Mouse (Mus musculus) macrophage (primary cell): ENCODE data around the gene Blnk. TPM values are rescaled to one million over a fixed set of nuclear protein-coding genes. Genes with fewer than 3 reads are reported as not detected.

Experiments
- H3K27ac ChIP-seq: fragments of 350-480 bp; formaldehyde crosslinking; 2 replicates; pipeline ENCODE4 v1.9.0; 2021
- H3K36me3 ChIP-seq: fragments of 350-480 bp; formaldehyde crosslinking; 2 replicates; pipeline ENCODE4 v1.9.0; 2021; ENCODE audit errors: inconsistent target
- H3K4me3 ChIP-seq: fragments of 350-480 bp; formaldehyde crosslinking; 2 replicates; pipeline ENCODE4 v1.9.0; 2021; ENCODE audit errors: inconsistent target
- H3K79me2 ChIP-seq: fragments of 350-480 bp; formaldehyde crosslinking; 2 replicates; pipeline ENCODE4 v1.9.0; 2021; ENCODE audit errors: inconsistent target
- WGBS: methylation state at CpG from one replicate; pipeline ENCODE4 v1.1.7; 2026; ENCODE audit warnings: inconsistent platforms; ENCODE audit not compliant: missing documents; 5-methylcytosine and 5-hydroxymethylcytosine counted together
- polyA plus RNA-seq: library from polyadenylated mRNA; stranded (reverse); fragments of 250-400 nt; gene quantifications from 3 replicates; pipeline ENCODE4 v1.2.4, GENCODE M21; 2018; ENCODE audit warnings: inconsistent platforms

Gene Blnk
- polyA plus RNA-seq, 1 experiment from 2014 or later, result 234 TPM

DNA sequence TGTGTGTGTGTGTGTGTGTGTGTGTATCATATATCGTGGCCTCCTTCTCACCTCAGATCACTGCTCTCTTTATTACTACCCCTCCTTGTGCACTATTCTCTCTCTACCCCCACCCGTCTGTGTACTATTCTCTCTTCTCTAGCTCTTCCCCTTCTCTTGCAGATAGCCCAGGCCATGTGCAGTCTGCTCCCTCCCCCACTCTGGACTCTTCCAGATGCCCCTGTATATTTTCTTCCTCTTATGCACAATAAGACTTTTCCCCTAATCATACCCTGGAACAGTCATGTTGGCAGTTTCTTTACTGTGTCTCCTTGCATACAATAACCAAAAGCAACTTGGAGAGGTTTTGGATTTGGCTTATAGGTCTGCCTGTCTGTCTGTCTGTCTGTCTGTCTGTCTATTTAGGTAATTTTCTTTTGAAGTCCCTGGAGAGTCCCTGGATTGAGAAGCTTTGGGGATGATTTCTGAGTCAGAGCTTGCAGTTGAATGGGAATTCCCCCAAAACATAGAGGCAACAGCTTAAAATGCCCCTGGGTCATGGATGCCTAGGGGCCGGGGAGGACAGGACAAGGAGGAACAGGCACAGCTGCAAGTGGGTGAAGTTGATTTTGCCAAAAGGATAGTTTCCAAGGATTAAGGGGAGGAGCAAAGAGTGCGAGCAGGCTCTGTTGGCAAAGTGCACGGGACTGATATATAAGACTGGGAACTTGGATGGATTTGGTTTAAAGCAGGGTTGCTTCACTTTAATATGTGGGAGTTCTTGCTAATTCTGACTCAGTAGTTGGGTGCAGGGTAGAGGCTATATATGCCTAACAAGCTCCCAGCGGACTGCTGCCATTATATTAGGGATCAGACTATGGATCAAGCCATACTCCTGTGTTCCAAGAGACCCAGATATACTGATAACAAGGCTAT is 29.1 kb downstream of the Blnk start:
- Histone ChIP-seq H3K27ac (peak overlapping the region; percentile 35; the same call in 1 of the 2 replicates), H3K36me3 (peaks cover 48% of the 10 kb centered on the region)
- WGBS, result 81% methylated on average over 5 of the region's 6 CpGs

DNA sequence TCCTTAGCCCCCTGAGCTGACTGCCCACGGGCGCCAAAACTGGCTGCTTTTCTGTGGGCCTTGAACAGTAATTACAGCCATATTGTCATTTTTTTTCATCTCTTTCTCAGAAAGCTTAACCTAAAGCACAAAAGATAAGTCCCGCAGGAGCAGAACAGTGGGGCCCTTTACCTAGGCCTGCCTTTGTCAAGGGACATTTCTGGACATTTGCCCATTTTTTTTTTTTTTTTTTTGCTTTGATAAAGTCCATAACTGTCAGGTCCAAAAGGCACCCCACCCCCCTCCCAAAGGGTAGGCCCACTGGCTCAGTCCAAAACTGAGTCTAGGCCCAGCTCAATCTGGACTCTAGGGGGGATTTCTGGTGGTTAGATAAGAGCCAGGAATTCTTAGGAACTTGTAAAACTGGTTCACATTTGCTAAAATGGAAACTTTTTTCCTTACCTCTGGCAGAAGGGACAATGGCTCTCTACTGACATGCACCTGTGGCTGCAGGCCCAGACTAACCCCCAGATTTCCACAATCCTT is 29.9 kb downstream of the Blnk start:
- Histone ChIP-seq H3K79me2 (peaks cover 34% of the 10 kb centered on the region), H3K36me3 (peaks cover 51% of the 10 kb centered on the region), H3K4me3 (no peak overlapping the region), H3K27ac (no peak overlapping the region)
- 96% methylated on average over 3 of the region's 3 CpGs for WGBS

More for the DNA sequence above, 29.1 kb downstream of the Blnk start:
- Histone ChIP-seq H3K4me3 (no peak overlapping the region), H3K79me2 (peaks cover 42% of the 10 kb centered on the region)

DNA sequence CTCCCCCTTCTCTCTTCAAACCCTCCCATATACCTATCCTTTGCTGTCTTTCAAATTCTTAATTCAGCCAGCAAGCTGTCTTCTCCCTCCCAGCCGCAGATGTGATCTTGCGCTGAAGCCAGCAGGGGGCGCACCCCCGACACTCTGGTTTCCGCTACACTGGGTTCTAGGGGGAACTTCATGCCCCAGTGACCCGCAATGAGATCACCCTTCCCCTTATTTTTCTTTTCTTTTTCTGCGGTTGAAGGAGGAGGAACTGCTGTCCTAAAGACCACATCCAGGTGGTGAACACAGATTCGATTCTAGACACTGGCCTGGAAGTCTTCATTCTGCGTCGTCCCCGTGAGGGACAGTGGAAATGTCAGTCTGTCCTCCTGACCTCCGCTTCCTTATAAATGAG is 31.3 kb downstream of the Blnk start:
- Histone ChIP-seq H3K79me2 (peaks cover 20% of the 10 kb centered on the region; the same call in 1 of the 2 replicates), H3K36me3 (peaks cover 55% of the 10 kb centered on the region), H3K4me3 (no peak overlapping the region), H3K27ac (peak overlapping the region; percentile 40)
- WGBS, result 5% methylated on average over 12 of the region's 12 CpGs

DNA sequence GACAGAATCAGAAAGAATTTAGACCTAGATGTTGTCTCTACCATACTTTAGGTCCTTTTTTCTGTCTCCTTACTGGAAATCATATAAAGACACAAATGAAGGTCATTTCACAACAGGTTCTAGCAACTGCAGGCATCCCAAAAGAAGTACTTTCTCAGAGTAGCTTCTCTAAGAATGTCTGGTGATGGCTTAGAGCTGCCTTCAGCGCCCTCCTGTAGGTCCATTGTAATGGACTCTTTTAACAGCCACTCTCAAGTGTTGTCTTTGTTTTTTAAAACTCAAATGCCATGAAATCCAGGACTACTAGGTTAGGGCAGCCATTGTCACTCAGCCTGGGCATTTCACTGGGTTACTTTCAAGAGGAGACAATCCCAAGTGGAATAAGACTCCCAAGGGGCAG is 35.4 kb downstream of the Blnk start:
- Histone ChIP-seq H3K79me2 (no peaks in the 10 kb centered on the region), H3K36me3 (peaks cover 58% of the 10 kb centered on the region), H3K4me3 (no peak overlapping the region), H3K27ac (no peak overlapping the region)
- 100% methylated on average over 1 of the region's 1 CpGs for WGBS

DNA sequence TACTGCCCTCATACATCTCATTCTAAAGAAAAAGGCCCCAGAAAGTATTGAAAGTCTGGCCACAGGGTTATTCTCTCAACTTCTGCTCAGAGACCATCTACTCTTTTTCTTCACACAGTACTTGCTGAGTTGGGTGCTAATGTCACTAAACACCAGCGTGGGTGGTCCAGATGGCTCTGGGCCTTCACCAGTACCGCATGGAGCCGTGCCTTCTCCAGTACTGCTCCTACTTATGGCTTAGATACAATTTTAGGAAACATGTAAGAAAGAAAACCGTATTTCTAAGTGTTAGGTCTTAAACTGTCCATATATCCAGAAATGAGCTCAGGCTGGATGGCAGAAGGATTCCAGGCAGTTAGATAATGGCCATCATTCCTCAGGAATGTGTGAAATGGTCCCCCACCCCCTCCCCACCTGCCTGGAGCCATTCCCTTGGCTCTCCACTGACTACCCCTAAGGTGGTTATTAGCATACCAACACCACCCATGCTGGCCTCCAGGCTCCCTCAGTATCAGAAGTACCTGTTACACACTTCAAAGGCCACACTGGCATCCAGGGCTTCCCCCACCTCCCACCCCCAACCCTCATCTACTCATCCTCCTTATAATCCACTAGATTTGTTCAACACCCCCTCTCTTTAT is 47.3 kb downstream of the Blnk start:
- Histone ChIP-seq H3K27ac (no peak overlapping the region), H3K4me3 (no peak overlapping the region)

DNA sequence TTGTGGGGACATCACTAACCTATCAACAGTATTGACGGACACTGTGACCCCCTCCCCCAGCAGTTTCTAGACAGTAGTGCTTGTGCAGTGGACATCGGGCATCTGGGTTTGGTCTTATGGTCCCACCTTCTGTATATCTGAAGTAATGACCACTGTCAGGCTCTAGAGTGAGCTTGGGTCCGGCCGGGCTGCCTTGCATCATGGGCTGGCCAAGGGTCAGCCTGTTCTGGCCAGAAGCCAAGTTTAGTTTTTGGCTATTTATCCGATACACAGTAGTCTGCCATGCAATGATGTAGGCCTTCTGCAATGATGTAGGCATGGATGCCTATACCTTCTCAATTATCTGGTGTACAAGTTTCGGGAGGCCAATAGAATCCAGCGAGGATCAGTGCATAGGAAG is 50.8 kb downstream of the Blnk start:
- Histone ChIP-seq H3K27ac (no peak overlapping the region), H3K79me2 (no peaks in the 10 kb centered on the region), H3K36me3 (peaks cover 81% of the 10 kb centered on the region), H3K4me3 (no peak overlapping the region)
- 96% methylated on average over 7 of the region's 7 CpGs for WGBS

More for the DNA sequence above, 47.3 kb downstream of the Blnk start:
- Histone ChIP-seq H3K79me2 (no peaks in the 10 kb centered on the region), H3K36me3 (peaks cover 79% of the 10 kb centered on the region)
- WGBS, result 95% methylated on average over 4 of the region's 4 CpGs

DNA sequence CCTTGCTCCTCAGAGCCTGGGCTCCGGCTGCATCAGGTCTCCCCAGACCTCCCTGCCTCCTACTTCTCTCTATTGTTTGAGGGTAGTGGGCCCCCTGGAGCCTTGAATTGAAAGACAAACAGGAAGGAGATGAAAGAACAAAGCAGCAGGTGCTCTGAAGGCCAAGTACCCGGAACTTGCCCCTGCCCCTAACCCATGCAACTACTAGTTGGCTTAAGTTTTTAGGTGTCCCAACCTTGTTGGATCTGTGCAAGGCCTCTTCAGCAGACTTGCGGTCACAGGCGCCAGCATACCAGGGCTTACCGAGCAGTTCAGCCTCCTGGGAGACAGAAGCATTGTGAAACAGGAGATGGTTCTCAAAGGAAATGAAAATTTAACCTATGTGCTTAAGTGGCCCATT is 58.3 kb downstream of the Blnk start:
- H3K27ac ChIP-seq, result no peak overlapping the region
- WGBS, result 57% methylated on average over 5 of the region's 5 CpGs

DNA sequence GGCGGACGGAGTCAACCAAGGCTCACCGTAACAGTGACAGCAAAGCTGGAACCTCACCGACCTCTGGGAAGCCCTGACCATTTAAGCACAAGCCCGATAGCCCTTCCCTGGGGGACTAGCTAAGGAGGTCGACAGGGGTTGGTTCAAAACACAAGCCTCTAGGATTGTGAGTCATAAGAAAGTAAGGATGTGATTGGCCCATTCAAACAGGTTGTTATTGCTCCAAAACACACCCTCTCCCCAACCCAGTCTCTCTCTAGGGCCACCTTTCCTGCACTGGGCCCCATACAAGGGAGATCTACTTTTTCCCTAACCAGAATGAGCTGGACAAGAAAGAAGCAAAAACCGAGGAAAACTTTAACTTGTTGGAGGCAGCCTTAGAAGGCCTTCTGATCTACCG is 59.0 kb downstream of the Blnk start:
- Histone ChIP-seq H3K79me2 (no peaks in the 10 kb centered on the region), H3K27ac (no peak overlapping the region), H3K36me3 (peaks cover 83% of the 10 kb centered on the region), H3K4me3 (no peak overlapping the region)
- 82% methylated on average over 8 of the region's 8 CpGs for WGBS

More for the DNA sequence above, 58.3 kb downstream of the Blnk start:
- H3K36me3 ChIP-seq, result peaks cover 89% of the 10 kb centered on the region
- no peaks in the 10 kb centered on the region for H3K79me2 ChIP-seq
- no peak overlapping the region for H3K4me3 ChIP-seq

DNA sequence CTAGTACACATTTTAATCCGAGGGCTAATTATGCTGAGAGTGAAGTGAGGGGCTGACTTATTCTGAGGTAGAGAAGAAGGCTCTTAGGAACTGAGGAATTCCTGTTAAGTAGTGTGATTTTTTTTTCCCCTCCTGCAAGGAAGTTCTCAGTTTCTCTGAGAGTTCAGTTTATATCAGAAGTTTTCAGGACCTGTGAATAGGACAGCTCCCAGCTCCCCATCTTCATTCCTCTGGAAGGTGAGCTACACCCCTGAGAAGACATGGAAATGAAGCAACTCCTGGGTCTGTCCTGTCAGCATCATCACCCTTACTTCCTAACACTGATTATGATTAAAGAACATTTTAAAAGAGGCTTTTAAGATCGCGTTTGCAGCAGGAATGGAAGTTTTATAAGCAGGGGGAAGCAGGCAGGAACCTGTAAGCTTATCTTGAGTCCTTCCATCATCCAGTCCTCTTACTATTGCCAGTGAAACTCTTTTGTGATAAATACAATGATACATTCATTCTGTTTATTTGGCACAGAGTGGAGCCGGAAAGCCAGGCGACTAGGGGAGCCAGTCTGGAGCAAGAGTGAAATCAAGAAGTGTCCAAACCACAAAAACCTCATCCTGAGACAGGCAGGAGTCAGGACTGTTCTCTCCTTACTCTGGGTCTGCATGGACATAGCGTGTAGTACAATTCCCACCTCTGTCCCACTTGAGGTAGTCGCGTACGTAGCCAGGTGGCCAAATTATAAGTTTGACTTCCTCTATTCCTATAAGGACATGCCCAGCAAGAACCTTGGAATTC is 62.6 kb downstream of the Blnk start:
- no peak overlapping the region for H3K4me3 ChIP-seq
- 59% methylated on average over 9 of the region's 9 CpGs for WGBS
- no peak overlapping the region for H3K27ac ChIP-seq
- peaks cover 74% of the 10 kb centered on the region for H3K36me3 ChIP-seq
- no peaks in the 10 kb centered on the region for H3K79me2 ChIP-seq

DNA sequence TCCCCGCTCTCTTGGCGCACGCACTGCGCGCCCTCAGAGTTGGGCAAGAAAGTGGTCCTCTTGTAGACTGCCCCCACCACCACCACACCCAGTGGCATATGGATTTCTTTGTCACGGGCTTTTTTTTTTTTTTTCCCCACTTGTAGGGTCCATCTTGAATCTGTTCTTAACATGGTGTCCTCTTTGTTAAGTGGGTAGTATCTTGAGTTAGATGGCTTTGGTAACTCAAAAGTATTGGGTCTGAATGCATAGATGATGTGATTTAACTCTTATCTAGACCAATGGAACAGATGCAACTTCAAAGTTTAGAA is 99.0 kb downstream of the Blnk start:
- WGBS, result 7% methylated on average over 5 of the region's 6 CpGs
- H3K36me3 ChIP-seq, result no peaks in the 10 kb centered on the region
- peak overlapping the region; percentile 94 for H3K27ac ChIP-seq
- H3K4me3 ChIP-seq, result peak overlapping the region; percentile 83
- H3K79me2 ChIP-seq, result peaks cover 23% of the 10 kb centered on the region; the same call in 1 of the 2 replicates

DNA sequence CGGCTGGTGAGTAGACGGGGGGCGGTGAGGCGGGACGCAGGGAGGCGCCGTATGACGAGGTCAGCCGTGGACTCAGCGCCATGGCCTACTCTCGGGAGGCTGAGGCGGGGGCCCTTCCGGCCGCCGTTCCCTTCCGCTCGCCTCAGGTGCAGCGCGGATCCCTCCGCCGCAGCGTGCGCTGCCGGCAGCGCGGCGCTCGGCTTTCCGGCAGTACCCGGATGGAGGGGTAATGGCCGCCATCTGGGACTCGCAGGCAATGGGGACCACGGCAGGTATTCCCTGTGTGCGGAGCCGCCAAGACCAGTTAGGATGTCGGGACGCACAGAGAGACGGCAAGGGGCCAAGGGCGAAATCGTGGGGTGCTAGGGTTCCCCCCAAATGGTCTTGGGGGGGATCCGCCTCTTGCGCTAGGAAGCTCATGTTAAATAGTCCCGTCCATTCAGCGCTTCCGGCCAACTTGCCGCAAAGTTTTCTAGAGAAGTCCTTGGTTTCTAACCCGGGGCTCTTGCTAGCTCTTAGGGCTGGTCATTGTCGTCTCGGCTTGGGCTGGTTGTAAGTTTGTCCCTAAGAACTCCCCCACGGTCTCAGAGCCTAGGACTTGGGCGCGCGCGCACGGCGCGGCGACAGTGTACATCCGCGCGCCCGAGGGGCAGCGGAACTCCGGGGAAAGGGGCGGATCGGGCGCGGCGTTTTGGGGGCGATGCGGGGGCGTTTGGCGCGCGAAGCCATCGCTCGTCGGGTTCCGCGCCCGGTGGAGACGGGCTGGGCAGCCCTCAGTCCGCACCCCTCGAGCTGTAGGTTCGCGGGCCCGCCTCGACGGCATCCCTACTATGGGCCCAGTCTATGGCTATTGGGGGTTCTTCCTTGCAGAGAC is 99.6 kb downstream of the Blnk start, which contains the start of gene Zfp518a:
Gene Zfp518a, plus strand, starts transcription at position 187 of the 874 bp plus-strand sequence.
- peaks cover 23% of the 10 kb centered on the region; the same call in 1 of the 2 replicates for H3K79me2 ChIP-seq
- H3K27ac ChIP-seq, result peak within 1 kb of the TSS; percentile 94
- peak within 1 kb of the TSS; percentile 83 for H3K4me3 ChIP-seq
- WGBS, result under 1% methylated on average over 83 of the region's 89 CpGs
- no peaks in the 10 kb centered on the region for H3K36me3 ChIP-seq

DNA sequence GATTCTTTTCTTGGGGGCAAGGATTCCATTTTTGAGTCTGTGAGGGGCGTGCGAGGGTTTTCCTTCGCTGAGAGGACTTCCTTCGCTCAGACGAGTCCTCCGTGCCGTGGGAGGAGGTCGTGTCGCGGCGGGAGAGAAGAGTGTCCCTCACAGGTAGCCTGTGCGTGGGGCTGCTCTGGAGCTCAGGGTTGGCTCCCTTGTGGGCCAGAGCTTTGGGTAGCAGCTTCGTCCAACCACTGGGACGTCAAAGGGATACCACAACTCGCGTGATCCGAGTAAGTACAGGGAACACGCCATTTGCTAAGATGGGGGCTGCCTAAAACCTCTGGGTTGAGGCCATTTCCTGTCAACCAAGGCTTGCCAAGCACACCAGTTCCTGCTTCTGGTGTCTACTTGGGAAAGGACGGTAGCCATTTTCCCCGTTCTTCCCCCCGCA is 100.2 kb downstream of the Blnk start:
- 68% methylated on average over 21 of the region's 21 CpGs for WGBS
- Histone ChIP-seq H3K36me3 (no peaks in the 10 kb centered on the region), H3K4me3 (peak overlapping the region; percentile 83)

DNA sequence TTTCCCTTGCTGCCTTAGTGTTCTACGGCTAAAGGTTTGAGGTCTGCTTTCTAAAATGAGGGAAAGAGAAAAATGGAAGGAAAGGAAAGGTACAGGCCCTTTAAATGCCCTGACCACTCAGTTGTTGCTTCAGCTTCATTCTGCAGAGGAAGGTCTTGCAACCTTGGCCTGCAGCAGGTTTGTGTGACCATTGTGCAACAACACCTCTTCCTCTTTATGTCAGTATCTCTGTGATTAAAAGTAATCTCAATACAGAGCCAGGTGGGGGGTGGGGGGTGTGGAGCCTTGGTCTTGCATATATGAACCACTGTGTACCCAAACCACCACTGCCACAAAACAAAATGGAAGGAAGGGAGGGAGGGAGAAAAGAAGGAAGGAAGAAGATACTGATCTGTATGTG is 105.4 kb downstream of the Blnk start:
- no peak overlapping the region for H3K27ac ChIP-seq
- no peaks in the 10 kb centered on the region for H3K36me3 ChIP-seq
- H3K4me3 ChIP-seq, result no peak overlapping the region
- WGBS, result 100% methylated on average over 1 of the region's 1 CpGs
- no peaks in the 10 kb centered on the region for H3K79me2 ChIP-seq

More for the DNA sequence above, 100.2 kb downstream of the Blnk start:
- peak overlapping the region; percentile 94 for H3K27ac ChIP-seq
- peaks cover 23% of the 10 kb centered on the region; the same call in 1 of the 2 replicates for H3K79me2 ChIP-seq
